Mouse (Mus musculus) C2C12 (cell line): ENCODE results near the gene Kif19a. TPM values are rescaled to one million over a fixed set of nuclear protein-coding genes. Genes with fewer than 3 reads are reported as not detected.

Source experiments
- H3K27me3 ChIP-seq: one replicate; pipeline ENCODE4 v1.6.1; 2011; ENCODE audit not compliant: control insufficient read depth, insufficient read depth, insufficient read length
- H3K36me3 ChIP-seq: one replicate; pipeline ENCODE4 v1.6.1; 2011; ENCODE audit not compliant: control insufficient read depth, insufficient read depth
- H3K4me3 ChIP-seq: one replicate; pipeline ENCODE4 v1.5.1; 2011; ENCODE audit warnings: mild to moderate bottlenecking, control low read depth; ENCODE audit not compliant: poor library complexity, insufficient read depth, severe bottlenecking
- H3K79me2 ChIP-seq: one replicate; pipeline ENCODE4 v1.6.1; 2011; ENCODE audit not compliant: control insufficient read depth, insufficient read depth
- H3K79me3 ChIP-seq: one replicate; pipeline ENCODE4 v1.6.1; 2011; ENCODE audit warnings: low read depth, control low read depth
- H3ac ChIP-seq: one replicate; pipeline ENCODE3; 2011; ENCODE audit warnings: low read depth; ENCODE audit not compliant: control insufficient read depth, insufficient read length
- CEBPB ChIP-seq: IDR thresholded peaks from one replicate; pipeline ENCODE4 v1.6.1; 2011; ENCODE audit warnings: low read depth, mild to moderate bottlenecking, control low read depth, moderate library complexity
- CTCF ChIP-seq: IDR thresholded peaks from one replicate; pipeline ENCODE4 v1.5.1; 2011; ENCODE audit not compliant: control insufficient read depth, insufficient read depth, insufficient read length
- FOSL1 ChIP-seq: IDR thresholded peaks from one replicate; pipeline ENCODE4 v1.8.0; 2011; ENCODE audit warnings: mild to moderate bottlenecking, low read length; ENCODE audit not compliant: poor library complexity, insufficient read depth, severe bottlenecking
- MAX ChIP-seq: IDR thresholded peaks from one replicate; pipeline ENCODE4 v1.6.1; 2011; ENCODE audit warnings: mild to moderate bottlenecking, control low read depth
- MYOD1 ChIP-seq: IDR thresholded peaks from one replicate; pipeline ENCODE4 v1.6.1; 2011; ENCODE audit warnings: low read depth; ENCODE audit not compliant: control insufficient read depth, insufficient read length
- MYOG ChIP-seq: IDR thresholded peaks from one replicate; pipeline ENCODE4 v1.6.1; 2011; ENCODE audit not compliant: control insufficient read depth, insufficient read length; ENCODE audit errors: extremely low read depth
- USF1 ChIP-seq: IDR thresholded peaks from one replicate; pipeline ENCODE4 v1.6.1; 2011; ENCODE audit warnings: low read depth, mild to moderate bottlenecking, control low read depth, moderate library complexity
- polyA plus RNA-seq: library from polyadenylated mRNA; unstranded; fragments of >200 nt; fragmentation: generic; extraction: Trizol; gene quantifications from one replicate; pipeline ENCODE4 v1.2.1, GENCODE M21; 2012; ENCODE audit warnings: missing spikeins

The Kif19a gene
- polyA plus RNA-seq, 1 experiment: 0.25 TPM

- Histone ChIP-seq H3K79me3 (no peaks in the 10 kb centered on the region), H3K4me3 (no peak overlapping the region)
Measured at GRCm38 (mm10) chr11:114745134-114745533, 20.1 kb upstream of the Kif19a start.

GRCm38 (mm10) chr11:114747564-114748138 is 17.5 kb upstream of the Kif19a start:
- no peaks in the 10 kb centered on the region for H3K79me2 ChIP-seq
- TF ChIP-seq FOSL1: no peak
- no peak overlapping the region for H3K4me3 ChIP-seq
- no peaks in the 10 kb centered on the region for H3K79me3 ChIP-seq
- H3ac ChIP-seq: no peak overlapping the region
- H3K27me3 ChIP-seq: peaks cover 4% of the 10 kb centered on the region
- no peaks in the 10 kb centered on the region for H3K36me3 ChIP-seq

More at GRCm38 (mm10) chr11:114745134-114745533, 20.1 kb upstream of the Kif19a start:
- Histone ChIP-seq H3K36me3 (no peaks in the 10 kb centered on the region), H3K27me3 (peaks cover 4% of the 10 kb centered on the region), H3ac (no peak overlapping the region), H3K79me2 (no peaks in the 10 kb centered on the region)
- TF ChIP-seq CTCF (peak; percentile 85), USF1 (no peak)

DNA sequence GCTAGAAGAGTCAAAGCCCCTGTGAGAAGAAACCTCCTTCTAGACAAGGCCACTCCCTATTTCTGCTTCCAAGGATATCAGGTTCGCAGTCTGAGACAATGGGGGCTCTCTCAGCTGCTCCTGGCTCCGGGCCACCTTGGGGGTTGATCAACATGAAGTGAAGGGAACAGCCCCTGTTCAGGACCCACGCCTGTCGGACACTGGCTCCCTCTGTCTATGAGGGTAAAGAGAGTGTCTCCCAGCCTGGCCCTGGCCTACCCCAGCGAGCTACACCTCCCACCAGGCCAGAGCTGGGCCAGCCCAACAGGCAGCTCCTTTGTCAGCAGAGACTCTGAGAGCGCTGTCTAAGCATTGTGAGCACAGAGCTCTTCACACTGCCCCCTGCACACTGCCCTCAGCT is 4.7 kb downstream of the Kif19a start:
- Histone ChIP-seq H3K27me3 (peaks cover 5% of the 10 kb centered on the region), H3K4me3 (no peak overlapping the region), H3K79me2 (no peaks in the 10 kb centered on the region), H3K79me3 (no peaks in the 10 kb centered on the region), H3ac (no peak overlapping the region), H3K36me3 (no peaks in the 10 kb centered on the region)
- no peak for TF ChIP-seq MYOD1
- TF ChIP-seq USF1: no peak
- no peak for TF ChIP-seq CEBPB
- no peak for TF ChIP-seq CTCF
- TF ChIP-seq FOSL1: no peak
- no peak for TF ChIP-seq MAX
- TF ChIP-seq MYOG: no peak

GRCm38 (mm10) chr11:114771896-114772295 is 6.7 kb downstream of the Kif19a start:
- Histone ChIP-seq H3K79me2 (no peaks in the 10 kb centered on the region), H3ac (no peak overlapping the region), H3K4me3 (no peak overlapping the region), H3K79me3 (no peaks in the 10 kb centered on the region), H3K36me3 (no peaks in the 10 kb centered on the region), H3K27me3 (peaks cover 3% of the 10 kb centered on the region)
- TF ChIP-seq FOSL1 (no peak), CEBPB (no peak), MAX (no peak), CTCF (no peak), MYOG (no peak), MYOD1 (no peak), USF1 (no peak)

- Histone ChIP-seq H3K27me3 (peaks cover 35% of the 10 kb centered on the region), H3K79me2 (no peaks in the 10 kb centered on the region), H3K36me3 (no peaks in the 10 kb centered on the region), H3K4me3 (no peak overlapping the region), H3K79me3 (no peaks in the 10 kb centered on the region), H3ac (no peak overlapping the region)
- TF ChIP-seq CEBPB (no peak), FOSL1 (no peak), MYOD1 (no peak), CTCF (no peak), USF1 (no peak), MYOG (no peak), MAX (no peak)
Measured at GRCm38 (mm10) chr11:114780076-114780475, 14.9 kb downstream of the Kif19a start.

GRCm38 (mm10) chr11:114785892-114786291 is 20.7 kb downstream of the Kif19a start:
- Histone ChIP-seq H3K36me3 (no peaks in the 10 kb centered on the region), H3K79me3 (no peaks in the 10 kb centered on the region), H3K79me2 (no peaks in the 10 kb centered on the region), H3K27me3 (peaks cover 5% of the 10 kb centered on the region), H3K4me3 (no peak overlapping the region), H3ac (no peak overlapping the region)
- TF ChIP-seq MAX: no peak
- no peak for TF ChIP-seq CEBPB
- no peak for TF ChIP-seq FOSL1
- no peak for TF ChIP-seq MYOD1
- TF ChIP-seq USF1: no peak
- TF ChIP-seq MYOG: no peak
- no peak for TF ChIP-seq CTCF
